Mouse (Mus musculus) heart, postnatal 0 days (tissue): ENCODE results near the gene Zdhhc21.

Experiments used
- CTCF ChIP-seq: IDR thresholded peaks from 2 replicates; pipeline ENCODE4 v1.5.1; 2016; ENCODE audit warnings: antibody characterized with exemption, control low read depth, low read depth
- EP300 ChIP-seq: IDR thresholded peaks from 2 replicates; pipeline ENCODE4 v1.6.1; 2016; ENCODE audit warnings: antibody characterized with exemption, low read depth

DNA sequence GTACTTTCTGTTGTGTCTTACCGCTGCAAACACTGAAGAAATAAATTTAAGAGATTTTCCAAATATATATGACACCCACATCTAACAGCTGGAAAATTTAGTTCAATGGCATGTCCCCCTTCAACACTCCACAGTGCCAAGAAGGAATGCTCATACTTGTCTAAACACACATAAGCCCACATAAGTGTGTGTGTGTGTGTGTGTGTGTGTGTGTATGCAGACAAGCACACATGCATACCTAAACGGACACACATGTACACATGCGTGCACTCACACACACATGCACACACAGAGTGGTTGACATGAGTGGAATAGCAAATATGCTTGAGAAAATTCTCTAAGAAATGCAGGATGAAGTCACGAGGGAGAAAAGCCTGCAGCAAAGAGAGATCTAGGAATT, 12.8 kb upstream of the Zdhhc21 start:
- TF ChIP-seq CTCF (no peak), EP300 (no peak)
